Mouse (Mus musculus) activated CD4-positive, CD25-positive, alpha-beta regulatory T cell, adult 4 months (primary cell): ENCODE data around the gene Med26. TPM values are rescaled to one million over a fixed set of nuclear protein-coding genes. Genes with fewer than 3 reads are reported as not detected.
A peak's percentile ranks its signal among the peaks of the same experiment; 100 is the strongest.

ENCODE experiments used
- ATAC-seq: one replicate; pipeline ENCODE4 v1.8.0; 2017
- polyA plus RNA-seq, 2 experiments: library from polyadenylated mRNA; unstranded; fragments of 100-300 nt; shearing (Covaris generic); gene quantifications; one replicate each; pipeline ENCODE4 v1.2.1; 2017

The Med26 gene
- polyA plus RNA-seq, 2 experiments from 2014 or later: 4.9 to 5.8 TPM

- no peak for ATAC-seq
These were observed 808 bp downstream of the Med26 start for GRCm38 (mm10) chr8:72547122-72547801.

GRCm38 (mm10) chr8:72539234-72539633 lies 8.8 kb downstream of the Med26 start:
- no peak for ATAC-seq

- no peak for ATAC-seq
These were observed 13.2 kb downstream of the Med26 start for GRCm38 (mm10) chr8:72534888-72535287.

GRCm38 (mm10) chr8:72532103-72532502 lies 16.0 kb downstream of the Med26 start:
- no peak for ATAC-seq

GRCm38 (mm10) chr8:72521888-72522287 lies 26.2 kb downstream of the Med26 start:
- ATAC-seq: no peak

- ATAC-seq: no peak
These were observed 30.6 kb downstream of the Med26 start for GRCm38 (mm10) chr8:72517421-72517988.

GRCm38 (mm10) chr8:72513158-72513557 lies 34.9 kb downstream of the Med26 start:
- ATAC-seq: no peak

GRCm38 (mm10) chr8:72512648-72513047 lies 35.4 kb downstream of the Med26 start:
- ATAC-seq: no peak

- ATAC-seq: no peak
These were observed 40.6 kb downstream of the Med26 start for GRCm38 (mm10) chr8:72507505-72507904.

- ATAC-seq: no peak
These were observed 43.3 kb downstream of the Med26 start for GRCm38 (mm10) chr8:72504637-72505314.

GRCm38 (mm10) chr8:72504137-72504536 lies 43.9 kb downstream of the Med26 start:
- no peak for ATAC-seq

- ATAC-seq: no peak
These were observed 47.5 kb downstream of the Med26 start for GRCm38 (mm10) chr8:72500521-72500931.

GRCm38 (mm10) chr8:72499521-72500284 lies 48.4 kb downstream of the Med26 start:
- no peak for ATAC-seq

- ATAC-seq: no peak
These were observed 49.5 kb downstream of the Med26 start for GRCm38 (mm10) chr8:72498527-72498926.

GRCm38 (mm10) chr8:72497911-72498310 lies 50.2 kb downstream of the Med26 start:
- ATAC-seq: no peak

- no peak for ATAC-seq
These were observed 51.9 kb downstream of the Med26 start for GRCm38 (mm10) chr8:72496217-72496616.

- ATAC-seq: no peak
These were observed 52.5 kb downstream of the Med26 start for GRCm38 (mm10) chr8:72495411-72496111.

- ATAC-seq: no peak
These were observed 54.7 kb downstream of the Med26 start for GRCm38 (mm10) chr8:72493381-72493780.

GRCm38 (mm10) chr8:72492622-72493081 lies 55.4 kb downstream of the Med26 start:
- peak; percentile 86 for ATAC-seq

- ATAC-seq: peak; percentile 27
These were observed 56.1 kb downstream of the Med26 start, which contains the start of gene Slc35e1 for GRCm38 (mm10) chr8:72491680-72492621. TSS of gene Slc35e1 (minus strand) at chr8:72492614.

GRCm38 (mm10) chr8:72491017-72491416 lies 57.1 kb downstream of the Med26 start:
- ATAC-seq: no peak
